Mouse (Mus musculus): ENCODE results near the gene Nme7.

Gene Nme7

DNA sequence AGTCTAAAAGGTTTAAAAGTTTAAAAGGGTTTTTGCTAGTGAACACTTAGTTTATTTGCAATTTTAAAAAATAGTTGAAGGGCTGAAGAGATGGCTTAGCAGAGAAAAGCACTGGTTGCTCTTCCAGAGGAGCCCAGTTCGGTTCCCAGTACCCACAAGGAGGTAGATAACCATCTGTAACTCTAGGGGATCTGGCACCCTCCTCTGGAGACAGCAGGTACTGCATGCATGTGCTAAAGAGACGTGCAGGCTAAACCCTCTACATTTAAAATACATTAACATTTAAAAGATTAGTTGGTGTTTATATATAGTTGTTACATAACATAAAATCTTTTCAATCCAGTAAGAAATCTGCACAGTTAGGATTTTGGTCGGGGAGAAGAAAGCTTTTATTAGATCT lies 38.2 kb downstream of the Nme7 start:
- Histone ChIP-seq H3K36me3 (ENCODE audit: insufficient read depth, low read length) (peaks cover 4% of the 10 kb centered on the region; the same call in 1 of the 2 replicates), H3K27me3 (ENCODE audit: insufficient read depth, low read length) (no peaks in the 10 kb centered on the region), H3K4me1 (replicated peaks; ENCODE audit: low read depth, low read length) (no peaks in the 10 kb centered on the region), H3K4me3 (replicated peaks; ENCODE audit: low read length) (no peak overlapping the region), H3K9me3 (ENCODE audit: low read length) (no peaks in the 10 kb centered on the region)
- TF ChIP-seq CTCF (conservative IDR thresholded peaks at IDR 0.05; ENCODE audit: low read length) (peak; percentile 95), NANOG (IDR thresholded peaks at IDR 0.05; ENCODE audit: borderline replicate concordance, low read length) (no peak)

DNA sequence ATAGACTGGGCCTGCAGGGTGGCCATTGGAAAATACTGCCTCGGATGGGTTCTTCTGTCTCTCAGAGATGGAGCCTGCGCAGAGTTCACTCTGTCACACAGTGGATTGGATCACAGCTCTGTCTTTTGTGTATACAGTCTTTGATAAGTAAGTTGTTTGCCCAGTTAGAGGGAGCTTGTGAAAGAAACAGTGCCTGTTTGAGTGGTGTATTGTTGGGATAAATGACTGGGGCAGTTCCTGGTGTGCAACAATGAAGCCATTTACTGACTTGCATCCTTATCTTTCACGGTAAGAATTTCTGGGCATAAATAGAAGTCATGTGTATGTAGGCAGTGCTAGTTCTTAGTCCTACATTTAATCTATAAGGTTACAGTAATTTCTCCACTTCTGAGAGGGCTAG lies 49.5 kb downstream of the Nme7 start:
- H3K4me3 ChIP-seq (replicated peaks; ENCODE audit: low read length): no peak overlapping the region
- no peaks in the 10 kb centered on the region for H3K9me3 ChIP-seq (ENCODE audit: low read length)
- H3K36me3 ChIP-seq (ENCODE audit: insufficient read depth, low read length): no peaks in the 10 kb centered on the region; the same call in 1 of the 2 replicates
- TF ChIP-seq CTCF (conservative IDR thresholded peaks at IDR 0.05; ENCODE audit: low read length) (no peak), NANOG (IDR thresholded peaks at IDR 0.05; ENCODE audit: borderline replicate concordance, low read length) (peak; percentile 72; the same call in 1 of the 2 replicates)
- peaks cover 9% of the 10 kb centered on the region; the same call in 1 of the 2 replicates for H3K4me1 ChIP-seq (replicated peaks; ENCODE audit: low read depth, low read length)
- H3K27me3 ChIP-seq (ENCODE audit: insufficient read depth, low read length): no peaks in the 10 kb centered on the region

GRCm38 (mm10) chr1:164357995-164358394 lies 54.1 kb downstream of the Nme7 start:
- Histone ChIP-seq H3K27me3 (ENCODE audit: insufficient read depth, low read length) (no peaks in the 10 kb centered on the region), H3K36me3 (ENCODE audit: insufficient read depth, low read length) (no peaks in the 10 kb centered on the region), H3K4me1 (replicated peaks; ENCODE audit: low read depth, low read length) (peaks cover 9% of the 10 kb centered on the region; the same call in 1 of the 2 replicates), H3K4me3 (replicated peaks; ENCODE audit: low read length) (no peak overlapping the region), H3K9me3 (ENCODE audit: low read length) (no peaks in the 10 kb centered on the region)
- no peak for TF ChIP-seq CTCF (conservative IDR thresholded peaks at IDR 0.05; ENCODE audit: low read length)
- no peak for TF ChIP-seq POU5F1 (IDR thresholded peaks at IDR 0.05; ENCODE audit: borderline replicate concordance, low read length)
- TF ChIP-seq NANOG (IDR thresholded peaks at IDR 0.05; ENCODE audit: borderline replicate concordance, low read length): no peak

- TF ChIP-seq CTCF (conservative IDR thresholded peaks at IDR 0.05; ENCODE audit: low read length): no peak
- TF ChIP-seq NANOG (IDR thresholded peaks at IDR 0.05; ENCODE audit: borderline replicate concordance, low read length): no peak
- TF ChIP-seq POU5F1 (IDR thresholded peaks at IDR 0.05; ENCODE audit: borderline replicate concordance, low read length): no peak
- Histone ChIP-seq H3K27me3 (ENCODE audit: insufficient read depth, low read length) (no peaks in the 10 kb centered on the region), H3K36me3 (ENCODE audit: insufficient read depth, low read length) (no peaks in the 10 kb centered on the region), H3K4me1 (replicated peaks; ENCODE audit: low read depth, low read length) (peaks cover 10% of the 10 kb centered on the region), H3K9me3 (ENCODE audit: low read length) (no peaks in the 10 kb centered on the region), H3K4me3 (replicated peaks; ENCODE audit: low read length) (no peak overlapping the region)
Measured at GRCm38 (mm10) chr1:164361997-164362396, 58.1 kb downstream of the Nme7 start.

- no peaks in the 10 kb centered on the region for H3K36me3 ChIP-seq (ENCODE audit: insufficient read depth, low read length)
- no peak overlapping the region for H3K4me3 ChIP-seq (replicated peaks; ENCODE audit: low read length)
- TF ChIP-seq NANOG (IDR thresholded peaks at IDR 0.05; ENCODE audit: borderline replicate concordance, low read length) (no peak), CTCF (conservative IDR thresholded peaks at IDR 0.05; ENCODE audit: low read length) (peak; percentile 75)
- no peaks in the 10 kb centered on the region for H3K9me3 ChIP-seq (ENCODE audit: low read length)
- peaks cover 20% of the 10 kb centered on the region for H3K4me1 ChIP-seq (replicated peaks; ENCODE audit: low read depth, low read length)
- H3K27me3 ChIP-seq (ENCODE audit: insufficient read depth, low read length): no peaks in the 10 kb centered on the region
Measured at GRCm38 (mm10) chr1:164366156-164367128, 62.5 kb downstream of the Nme7 start.

DNA sequence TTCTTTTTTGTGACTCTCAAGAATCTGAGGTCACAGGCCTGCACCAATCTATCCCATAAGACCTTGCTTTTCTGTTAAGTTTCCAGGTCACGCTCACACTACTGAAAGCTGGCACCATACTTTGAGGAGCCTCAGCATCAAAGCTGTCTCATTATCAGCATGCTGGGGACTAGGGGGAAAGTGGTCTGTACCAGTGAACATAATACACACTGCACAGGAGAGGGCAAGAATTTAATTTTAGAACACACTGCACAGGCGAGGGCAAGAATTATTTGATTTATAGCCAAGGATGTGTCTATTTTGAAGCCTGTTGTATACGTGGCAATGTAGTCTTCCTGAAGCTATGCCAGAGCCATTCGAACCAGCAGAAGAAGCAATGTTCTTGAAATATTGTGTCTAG lies 64.2 kb downstream of the Nme7 start:
- no peaks in the 10 kb centered on the region for H3K27me3 ChIP-seq (ENCODE audit: insufficient read depth, low read length)
- TF ChIP-seq CTCF (conservative IDR thresholded peaks at IDR 0.05; ENCODE audit: low read length) (no peak), NANOG (IDR thresholded peaks at IDR 0.05; ENCODE audit: borderline replicate concordance, low read length) (no peak), POU5F1 (IDR thresholded peaks at IDR 0.05; ENCODE audit: borderline replicate concordance, low read length) (no peak)
- 0 out of 2 replicates have a peak, but pooled peaks cover 4% of the 10 kb centered on the region for H3K36me3 ChIP-seq (ENCODE audit: insufficient read depth, low read length)
- no peaks in the 10 kb centered on the region for H3K9me3 ChIP-seq (ENCODE audit: low read length)
- H3K4me1 ChIP-seq (replicated peaks; ENCODE audit: low read depth, low read length): peaks cover 30% of the 10 kb centered on the region
- H3K4me3 ChIP-seq (replicated peaks; ENCODE audit: low read length): no peak overlapping the region

DNA sequence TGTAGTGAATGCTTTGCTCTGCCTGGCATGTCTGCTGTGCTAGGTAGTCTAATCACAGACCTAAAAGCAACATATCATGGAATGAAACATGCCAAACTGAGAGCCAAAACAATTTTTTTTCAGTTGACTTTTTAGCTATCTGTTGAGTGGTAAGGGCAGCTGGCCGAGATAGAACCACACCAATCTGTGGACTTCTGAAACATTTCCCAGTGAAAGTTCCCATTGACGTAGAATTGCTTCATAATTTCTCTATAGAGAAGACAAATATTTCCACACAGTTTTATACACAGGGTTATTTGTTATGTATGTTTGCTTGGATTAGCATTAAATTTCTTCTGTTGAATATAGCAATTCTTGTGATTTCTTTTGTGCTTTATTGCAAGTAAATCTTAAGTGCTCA lies 65.9 kb downstream of the Nme7 start:
- no peaks in the 10 kb centered on the region for H3K27me3 ChIP-seq (ENCODE audit: insufficient read depth, low read length)
- H3K4me3 ChIP-seq (replicated peaks; ENCODE audit: low read length): no peak overlapping the region
- peaks cover 47% of the 10 kb centered on the region for H3K4me1 ChIP-seq (replicated peaks; ENCODE audit: low read depth, low read length)
- H3K9me3 ChIP-seq (ENCODE audit: low read length): no peaks in the 10 kb centered on the region
- no peak for TF ChIP-seq CTCF (conservative IDR thresholded peaks at IDR 0.05; ENCODE audit: low read length)
- no peak for TF ChIP-seq NANOG (IDR thresholded peaks at IDR 0.05; ENCODE audit: borderline replicate concordance, low read length)
- TF ChIP-seq POU5F1 (IDR thresholded peaks at IDR 0.05; ENCODE audit: borderline replicate concordance, low read length): no peak
- peaks cover 8% of the 10 kb centered on the region; the same call in 1 of the 2 replicates for H3K36me3 ChIP-seq (ENCODE audit: insufficient read depth, low read length)

DNA sequence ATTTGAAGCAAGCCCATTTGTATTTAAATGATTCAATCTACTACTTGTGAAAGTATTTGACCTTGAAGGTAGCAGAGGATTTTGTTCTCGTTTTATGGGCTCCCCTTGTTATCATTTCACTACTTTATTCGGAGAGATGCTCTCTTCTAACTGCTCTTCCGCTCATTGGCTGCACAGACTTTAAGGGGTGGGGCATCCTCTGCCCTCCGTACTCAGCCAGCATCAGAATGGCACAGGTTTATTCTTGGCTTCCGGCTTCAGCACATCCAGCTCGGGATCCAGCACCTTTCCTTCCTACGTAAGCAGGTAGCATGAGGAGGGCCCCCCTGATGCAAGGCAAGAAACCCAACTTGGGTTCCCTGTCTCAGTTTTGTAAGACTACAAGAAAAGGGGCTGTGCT lies 69.1 kb downstream of the Nme7 start:
- no peak for TF ChIP-seq NANOG (IDR thresholded peaks at IDR 0.05; ENCODE audit: borderline replicate concordance, low read length)
- no peak for TF ChIP-seq CTCF (conservative IDR thresholded peaks at IDR 0.05; ENCODE audit: low read length)

More for the DNA sequence above, 69.1 kb downstream of the Nme7 start:
- peaks cover 11% of the 10 kb centered on the region; the same call in 1 of the 2 replicates for H3K36me3 ChIP-seq (ENCODE audit: insufficient read depth, low read length)
- peaks cover 58% of the 10 kb centered on the region for H3K4me1 ChIP-seq (replicated peaks; ENCODE audit: low read depth, low read length)
- peak overlapping the region; percentile 45; the same call in 1 of the 2 replicates for H3K4me3 ChIP-seq (replicated peaks; ENCODE audit: low read length)
- H3K9me3 ChIP-seq (ENCODE audit: low read length): peaks cover 11% of the 10 kb centered on the region
- no peaks in the 10 kb centered on the region for H3K27me3 ChIP-seq (ENCODE audit: insufficient read depth, low read length)

Data from E14TG2a.4 (cell line).